Mouse (Mus musculus) central nervous system, embryonic 11.5 days (tissue): ENCODE results near the gene Rarres1. TPM values are rescaled to one million over a fixed set of nuclear protein-coding genes. Genes with fewer than 3 reads are reported as not detected.

Experiments used
- polyA plus RNA-seq: library from polyadenylated mRNA; depleted of rRNA; stranded (reverse); fragments of >200 nt; gene quantifications from 2 replicates; pipeline ENCODE4 v1.2.3, GENCODE M21; 2012; rRNA removed

Rarres1 gene
- 0.44 and 0.96 TPM in 2 replicates for polyA plus RNA-seq

GRCm38 (mm10) chr3:67515274-67515801, at the start of gene Rarres1:
Gene Rarres1 (minus strand): TSS chr3:67515523.

GRCm38 (mm10) chr3:67463450-67464372, 51.6 kb downstream of the Rarres1 start, which contains the start of gene Lxn:
Gene Lxn (minus strand): TSS chr3:67463926.

GRCm38 (mm10) chr3:67429999-67430380, 85.3 kb downstream of the Rarres1 start, which contains the start of gene Gfm1:
Gene Gfm1 (plus strand): TSS chr3:67430096.

Other genes starting within 250 kb of the Rarres1 start
- 15.1 and 16.3 TPM in 2 replicates for gene Mlf1, start 141.4 kb downstream of the Rarres1 start, polyA plus RNA-seq
- not detected in 2 replicates for gene Gm17402, start 140.4 kb downstream of the Rarres1 start, polyA plus RNA-seq
- 38.9 and 40.3 TPM in 2 replicates for gene Gfm1, start 85.4 kb downstream of the Rarres1 start, polyA plus RNA-seq
- 18.5 and 43.9 TPM in 2 replicates for gene Lxn, start 51.6 kb downstream of the Rarres1 start, polyA plus RNA-seq
- gene Mfsd1, start 67.2 kb upstream of the Rarres1 start, polyA plus RNA-seq: 37.6 and 40.5 TPM in 2 replicates